Mouse (Mus musculus): Measurements from ENCODE around the gene Pik3ip1.

GRCm38 (mm10) chr11:3290640-3291310, 39.4 kb upstream of the Pik3ip1 start:
- TF ChIP-seq CTCF (IDR thresholded peaks at IDR 0.05; ENCODE audit: extremely low read depth, insufficient read depth, insufficient read length, insufficient replicate concordance) (no peak), POLR2A (IDR thresholded peaks at IDR 0.05; ENCODE audit: low read depth, low read length) (no peak)

Measured in spleen, adult 2 months (tissue).